Mouse (Mus musculus): Measurements from ENCODE around the gene Sgip1. TPM values are rescaled to one million over a fixed set of nuclear protein-coding genes. Genes with fewer than 3 reads are reported as not detected.

The Sgip1 gene
- polyA plus RNA-seq, 1 experiment from 2014 or later, result 1.2 TPM

DNA sequence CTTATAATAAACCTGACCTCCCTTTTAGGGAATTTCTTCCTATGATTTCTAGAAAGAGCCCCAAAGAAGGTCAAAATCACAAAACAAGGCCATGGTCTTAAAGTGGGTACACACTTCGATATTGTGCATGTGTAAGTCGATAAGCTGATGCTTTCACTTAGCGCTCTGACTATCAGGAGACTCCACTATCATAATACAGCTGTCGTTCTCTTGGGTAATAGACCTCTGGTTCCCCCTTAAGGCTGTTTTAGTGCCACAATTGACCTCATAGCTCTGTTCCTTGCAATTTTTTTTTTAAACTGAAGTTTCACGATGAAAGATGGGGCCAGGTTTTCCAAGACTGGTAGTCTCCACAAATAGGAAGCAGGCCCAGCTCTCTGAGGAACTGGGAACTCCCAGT lies 238.3 kb downstream of the Sgip1 start:
- peak overlapping the region; percentile 61 for H3K4me2 ChIP-seq (ENCODE audit: low read depth, low read length)
- peaks cover 12% of the 10 kb centered on the region for H3K27me3 ChIP-seq (ENCODE audit: control insufficient read depth, insufficient read depth, low read length)
- peak overlapping the region; percentile 47 for H3K4me3 ChIP-seq (ENCODE audit: low read length)
- peaks cover 4% of the 10 kb centered on the region for H3K4me1 ChIP-seq (ENCODE audit: control insufficient read depth, insufficient read depth, low read length)
- H3K9me3 ChIP-seq (replicated peaks; ENCODE audit: control insufficient read depth, low read length), result peaks cover 4% of the 10 kb centered on the region
- no peaks in the 10 kb centered on the region for H3K36me3 ChIP-seq (ENCODE audit: control insufficient read depth, insufficient read depth)
- 36% methylated on average over 5 of the region's 5 CpGs for WGBS
- no peak for ATAC-seq (replicated peaks; ENCODE audit: extremely low read depth, insufficient read depth, low FRiP score)
- no peak overlapping the region for H3K9ac ChIP-seq (ENCODE audit: low read length)
- no peak overlapping the region for H3K27ac ChIP-seq (ENCODE audit: low read length)

DNA sequence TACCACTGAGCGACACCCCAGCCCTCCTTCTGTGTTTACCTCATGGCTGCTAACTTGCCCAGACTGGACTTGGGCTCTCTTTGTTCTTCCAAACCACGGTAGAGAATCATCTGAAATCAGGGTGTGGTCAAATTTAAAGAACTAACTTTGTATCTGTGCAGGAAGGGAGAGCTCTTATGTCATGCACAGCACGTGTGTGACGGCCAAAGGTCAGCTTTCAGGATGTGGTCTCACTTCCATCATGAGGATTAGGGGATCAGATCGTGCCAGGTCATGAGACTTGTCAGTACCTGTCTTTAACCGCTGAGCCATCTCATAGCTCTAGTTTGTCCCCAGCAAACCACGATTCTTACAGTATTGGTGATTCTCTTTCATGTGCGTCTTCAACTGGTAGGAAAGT lies 240.6 kb downstream of the Sgip1 start:
- Histone ChIP-seq H3K4me1 (ENCODE audit: control insufficient read depth, insufficient read depth, low read length) (peaks cover 4% of the 10 kb centered on the region), H3K9ac (ENCODE audit: low read length) (no peak overlapping the region), H3K4me2 (ENCODE audit: low read depth, low read length) (no peak overlapping the region), H3K36me3 (ENCODE audit: control insufficient read depth, insufficient read depth) (no peaks in the 10 kb centered on the region), H3K27me3 (ENCODE audit: control insufficient read depth, insufficient read depth, low read length) (peaks cover 10% of the 10 kb centered on the region; the same call in 1 of the 2 replicates), H3K9me3 (replicated peaks; ENCODE audit: control insufficient read depth, low read length) (peaks cover 4% of the 10 kb centered on the region), H3K27ac (ENCODE audit: low read length) (no peak overlapping the region), H3K4me3 (ENCODE audit: low read length) (no peak overlapping the region)
- WGBS, result 77% methylated on average over 8 of the region's 8 CpGs
- ATAC-seq (replicated peaks; ENCODE audit: extremely low read depth, insufficient read depth, low FRiP score), result no peak

- H3K4me2 ChIP-seq (ENCODE audit: low read depth, low read length), result no peak overlapping the region
- H3K4me3 ChIP-seq (ENCODE audit: low read length), result no peak overlapping the region
- ATAC-seq (replicated peaks; ENCODE audit: extremely low read depth, insufficient read depth, low FRiP score), result no peak
- 60% methylated on average over 7 of the region's 7 CpGs for WGBS
- H3K27me3 ChIP-seq (ENCODE audit: control insufficient read depth, insufficient read depth, low read length), result no peaks in the 10 kb centered on the region
- H3K4me1 ChIP-seq (ENCODE audit: control insufficient read depth, insufficient read depth, low read length), result no peaks in the 10 kb centered on the region
- H3K36me3 ChIP-seq (ENCODE audit: control insufficient read depth, insufficient read depth), result no peaks in the 10 kb centered on the region
- peaks cover 1% of the 10 kb centered on the region for H3K9me3 ChIP-seq (replicated peaks; ENCODE audit: control insufficient read depth, low read length)
- no peak overlapping the region for H3K9ac ChIP-seq (ENCODE audit: low read length)
- H3K27ac ChIP-seq (ENCODE audit: low read length), result no peak overlapping the region
These were observed 245.1 kb downstream of the Sgip1 start for GRCm38 (mm10) chr4:102986173-102986572.

DNA sequence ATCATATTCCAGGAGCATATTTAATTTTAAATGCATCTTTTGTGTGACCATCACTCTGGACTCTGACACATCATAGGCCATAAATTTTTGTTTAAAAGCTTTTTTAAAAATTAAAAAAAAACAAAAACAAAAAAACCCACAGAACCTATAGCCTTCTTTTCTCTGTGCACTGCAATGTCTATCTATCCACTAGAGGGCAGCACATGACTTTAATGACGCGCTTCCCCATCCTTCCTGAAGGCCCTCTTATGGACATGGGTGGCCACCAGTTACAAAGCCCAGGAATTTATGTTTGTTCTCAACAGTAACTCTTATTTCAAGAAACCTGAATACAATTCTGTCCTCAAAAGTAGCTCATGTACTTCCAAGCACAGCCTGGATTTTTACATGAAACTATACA lies 245.8 kb downstream of the Sgip1 start:
- Histone ChIP-seq H3K27ac (ENCODE audit: low read length) (no peak overlapping the region), H3K4me2 (ENCODE audit: low read depth, low read length) (no peak overlapping the region), H3K4me1 (ENCODE audit: control insufficient read depth, insufficient read depth, low read length) (no peaks in the 10 kb centered on the region), H3K27me3 (ENCODE audit: control insufficient read depth, insufficient read depth, low read length) (no peaks in the 10 kb centered on the region), H3K9ac (ENCODE audit: low read length) (no peak overlapping the region), H3K36me3 (ENCODE audit: control insufficient read depth, insufficient read depth) (no peaks in the 10 kb centered on the region), H3K4me3 (ENCODE audit: low read length) (no peak overlapping the region), H3K9me3 (replicated peaks; ENCODE audit: control insufficient read depth, low read length) (no peaks in the 10 kb centered on the region)
- ATAC-seq (replicated peaks; ENCODE audit: extremely low read depth, insufficient read depth, low FRiP score), result no peak
- 0% methylated on average over 2 of the region's 2 CpGs for WGBS

DNA sequence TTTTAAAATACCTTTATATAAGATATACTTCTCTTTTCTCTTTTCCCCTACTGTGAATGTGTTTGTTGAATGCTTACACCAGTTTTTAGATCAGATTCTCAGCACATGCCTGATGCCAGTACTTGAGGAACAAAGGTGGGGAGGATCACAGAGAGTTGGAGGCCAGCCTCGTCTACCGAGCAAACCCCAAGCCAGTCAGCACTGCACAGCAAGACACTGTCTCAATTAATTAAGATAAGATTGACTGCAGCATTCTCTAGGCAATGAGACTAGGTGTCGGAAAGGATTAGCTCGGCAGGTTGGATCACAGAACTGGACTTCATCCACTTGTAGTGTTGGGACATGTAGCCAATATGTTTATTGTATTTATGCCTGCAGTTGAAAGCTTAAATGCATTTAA lies 246.2 kb downstream of the Sgip1 start:
- Histone ChIP-seq H3K27ac (ENCODE audit: low read length) (no peak overlapping the region), H3K36me3 (ENCODE audit: control insufficient read depth, insufficient read depth) (no peaks in the 10 kb centered on the region), H3K9ac (ENCODE audit: low read length) (no peak overlapping the region), H3K4me1 (ENCODE audit: control insufficient read depth, insufficient read depth, low read length) (no peaks in the 10 kb centered on the region), H3K9me3 (replicated peaks; ENCODE audit: control insufficient read depth, low read length) (no peaks in the 10 kb centered on the region), H3K27me3 (ENCODE audit: control insufficient read depth, insufficient read depth, low read length) (no peaks in the 10 kb centered on the region), H3K4me3 (ENCODE audit: low read length) (no peak overlapping the region), H3K4me2 (ENCODE audit: low read depth, low read length) (no peak overlapping the region)
- no peak for ATAC-seq (replicated peaks; ENCODE audit: extremely low read depth, insufficient read depth, low FRiP score)
- 39% methylated on average over 4 of the region's 4 CpGs for WGBS

GRCm38 (mm10) chr4:102987756-102988155 lies 246.7 kb downstream of the Sgip1 start:
- Histone ChIP-seq H3K4me2 (ENCODE audit: low read depth, low read length) (no peak overlapping the region), H3K36me3 (ENCODE audit: control insufficient read depth, insufficient read depth) (no peaks in the 10 kb centered on the region), H3K27ac (ENCODE audit: low read length) (no peak overlapping the region), H3K9me3 (replicated peaks; ENCODE audit: control insufficient read depth, low read length) (no peaks in the 10 kb centered on the region), H3K4me1 (ENCODE audit: control insufficient read depth, insufficient read depth, low read length) (no peaks in the 10 kb centered on the region), H3K27me3 (ENCODE audit: control insufficient read depth, insufficient read depth, low read length) (no peaks in the 10 kb centered on the region), H3K9ac (ENCODE audit: low read length) (no peak overlapping the region), H3K4me3 (ENCODE audit: low read length) (no peak overlapping the region)
- WGBS, result 65% methylated on average over 2 of the region's 2 CpGs
- no peak for ATAC-seq (replicated peaks; ENCODE audit: extremely low read depth, insufficient read depth, low FRiP score)

DNA sequence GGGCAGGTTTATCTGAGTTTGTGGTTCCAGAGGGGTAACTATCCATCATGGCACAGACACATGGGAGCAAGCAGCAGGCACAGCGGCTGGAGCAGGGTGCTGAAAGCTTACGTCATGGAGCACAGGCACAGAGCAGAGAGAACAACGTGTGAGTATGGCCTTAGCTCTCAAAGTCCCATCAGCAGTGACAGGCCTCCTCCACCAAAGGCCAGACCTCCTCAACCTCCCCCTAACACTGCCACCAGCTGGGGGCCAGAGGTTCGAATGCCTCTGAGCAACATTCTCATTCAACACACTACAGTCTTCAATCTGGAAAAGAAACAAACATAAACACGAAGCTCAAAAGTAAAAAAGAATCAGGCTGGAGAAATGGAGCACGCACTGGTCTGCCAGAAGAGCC lies 247.4 kb downstream of the Sgip1 start:
- no peaks in the 10 kb centered on the region for H3K36me3 ChIP-seq (ENCODE audit: control insufficient read depth, insufficient read depth)

GRCm38 (mm10) chr4:102989391-102989790 lies 248.3 kb downstream of the Sgip1 start:
- no peaks in the 10 kb centered on the region for H3K36me3 ChIP-seq (ENCODE audit: control insufficient read depth, insufficient read depth)
- H3K4me3 ChIP-seq (ENCODE audit: low read length), result no peak overlapping the region
- no peaks in the 10 kb centered on the region for H3K9me3 ChIP-seq (replicated peaks; ENCODE audit: control insufficient read depth, low read length)
- ATAC-seq (replicated peaks; ENCODE audit: extremely low read depth, insufficient read depth, low FRiP score), result no peak
- H3K27me3 ChIP-seq (ENCODE audit: control insufficient read depth, insufficient read depth, low read length), result no peaks in the 10 kb centered on the region
- WGBS, result 77% methylated on average over 5 of the region's 5 CpGs
- H3K27ac ChIP-seq (ENCODE audit: low read length), result peak overlapping the region; percentile 42; the same call in 1 of the 2 replicates
- H3K4me1 ChIP-seq (ENCODE audit: control insufficient read depth, insufficient read depth, low read length), result no peaks in the 10 kb centered on the region
- H3K9ac ChIP-seq (ENCODE audit: low read length), result no peak overlapping the region
- no peak overlapping the region for H3K4me2 ChIP-seq (ENCODE audit: low read depth, low read length)

More for the DNA sequence above, 247.4 kb downstream of the Sgip1 start:
- Histone ChIP-seq H3K27ac (ENCODE audit: low read length) (no peak overlapping the region), H3K9me3 (replicated peaks; ENCODE audit: control insufficient read depth, low read length) (no peaks in the 10 kb centered on the region), H3K27me3 (ENCODE audit: control insufficient read depth, insufficient read depth, low read length) (no peaks in the 10 kb centered on the region), H3K4me2 (ENCODE audit: low read depth, low read length) (no peak overlapping the region), H3K4me3 (ENCODE audit: low read length) (no peak overlapping the region), H3K4me1 (ENCODE audit: control insufficient read depth, insufficient read depth, low read length) (no peaks in the 10 kb centered on the region), H3K9ac (ENCODE audit: low read length) (no peak overlapping the region)
- no peak for ATAC-seq (replicated peaks; ENCODE audit: extremely low read depth, insufficient read depth, low FRiP score)
- 59% methylated on average over 6 of the region's 6 CpGs for WGBS

- Histone ChIP-seq H3K4me2 (ENCODE audit: low read depth, low read length) (no peak overlapping the region), H3K4me3 (ENCODE audit: low read length) (no peak overlapping the region), H3K27ac (ENCODE audit: low read length) (peak overlapping the region; percentile 12; the same call in 1 of the 2 replicates), H3K27me3 (ENCODE audit: control insufficient read depth, insufficient read depth, low read length) (no peaks in the 10 kb centered on the region), H3K36me3 (ENCODE audit: control insufficient read depth, insufficient read depth) (no peaks in the 10 kb centered on the region), H3K9me3 (replicated peaks; ENCODE audit: control insufficient read depth, low read length) (no peaks in the 10 kb centered on the region), H3K4me1 (ENCODE audit: control insufficient read depth, insufficient read depth, low read length) (no peaks in the 10 kb centered on the region), H3K9ac (ENCODE audit: low read length) (no peak overlapping the region)
- 69% methylated on average over 4 of the region's 4 CpGs for WGBS
- no peak for ATAC-seq (replicated peaks; ENCODE audit: extremely low read depth, insufficient read depth, low FRiP score)
These were observed 248.9 kb downstream of the Sgip1 start for GRCm38 (mm10) chr4:102990016-102990415.

All from heart, embryonic 16.5 days (tissue).